Mouse (Mus musculus) urinary bladder, postnatal 25 days (tissue): ENCODE data around the gene Xpo5.

Experiments used
- DNase-seq: peaks from one replicate; pipeline ENCODE4 v3.0.0; 2022; ENCODE audit warnings: low spot score

Xpo5 gene

GRCm38 (mm10) chr17:46284653-46285052 is 82.1 kb downstream of the Xpo5 start:
- no peak for DNase-seq

GRCm38 (mm10) chr17:46285407-46285806 is 82.8 kb downstream of the Xpo5 start:
- DNase-seq, result no peak

GRCm38 (mm10) chr17:46287678-46288095 is 85.1 kb downstream of the Xpo5 start:
- DNase-seq, result no peak
